Mouse (Mus musculus) C2C12 (cell line): ENCODE measurements around the gene 2700097O09Rik.

ENCODE experiments used
- CEBPB ChIP-seq: IDR thresholded peaks from one replicate; pipeline ENCODE4 v1.6.1; 2011; ENCODE audit warnings: low read depth, mild to moderate bottlenecking, control low read depth, moderate library complexity
- CTCF ChIP-seq: IDR thresholded peaks from one replicate; pipeline ENCODE4 v1.5.1; 2011; ENCODE audit not compliant: control insufficient read depth, insufficient read depth, insufficient read length
- USF1 ChIP-seq: IDR thresholded peaks from one replicate; pipeline ENCODE4 v1.6.1; 2011; ENCODE audit warnings: low read depth, mild to moderate bottlenecking, control low read depth, moderate library complexity

DNA sequence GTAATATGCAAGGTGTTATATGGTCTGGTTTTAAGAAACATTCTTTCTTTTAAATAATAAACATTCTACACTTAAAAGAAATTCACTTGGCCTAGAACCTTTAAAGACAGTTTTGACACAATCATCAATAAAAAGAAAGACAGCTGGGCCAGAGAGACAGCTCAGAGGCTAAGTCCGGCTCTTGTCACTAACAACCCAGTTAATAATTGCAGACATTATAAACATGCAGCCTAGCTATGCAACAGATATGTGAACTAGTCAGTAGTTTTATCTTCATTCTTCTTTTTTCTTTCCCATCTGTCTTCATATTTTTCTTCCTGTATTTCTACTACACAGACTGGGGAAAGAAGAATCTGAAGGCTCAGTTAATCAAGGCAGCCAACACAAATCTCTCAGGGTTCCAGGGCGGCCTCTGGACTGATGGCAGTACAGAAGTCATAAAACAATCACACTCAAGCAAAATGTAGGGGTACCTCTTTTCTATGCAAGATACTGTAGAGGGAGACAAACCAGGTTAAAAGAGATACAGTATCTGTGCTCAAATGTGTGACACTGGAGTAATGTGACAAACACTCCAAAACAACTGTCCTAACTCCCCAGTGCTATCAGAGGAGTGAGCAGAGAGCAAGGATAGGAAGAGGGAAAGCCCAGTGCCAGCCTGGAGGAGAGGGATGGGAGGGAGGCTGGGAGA is 25.2 kb downstream of the 2700097O09Rik start:
- no peak for TF ChIP-seq USF1
- TF ChIP-seq CTCF = no peak
- no peak for TF ChIP-seq CEBPB
